Comparison of ENCODE assay signal across 10 mouse cellular contexts in the genomic region with DNA sequence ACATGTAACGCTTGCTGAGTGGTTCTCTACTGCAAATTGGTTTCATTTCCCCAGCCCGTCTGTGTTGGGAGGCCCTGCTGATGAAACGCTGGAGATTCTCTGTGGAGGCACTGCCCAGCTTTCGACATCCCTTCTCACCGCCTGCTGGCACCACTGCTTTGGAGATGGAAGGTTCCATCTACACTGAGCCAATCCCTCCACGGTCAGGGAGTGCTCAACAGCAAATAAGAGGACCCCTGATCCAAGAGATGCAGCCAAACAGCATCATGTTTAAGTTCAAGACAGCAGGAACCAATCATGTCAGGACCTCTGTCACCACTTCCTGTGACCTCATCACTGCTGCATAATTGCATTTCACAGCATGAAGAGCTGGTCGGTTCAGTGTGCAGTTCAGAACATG.
DNase-seq lines count a peak whose midpoint lies in the region; ATAC-seq and TF ChIP-seq lines count a peak whose summit lies in the region.
"Had no signal": no experiment of that assay in that cellular context is flagged by ENCODE, and none has a peak within 500 bp of the region (broad histone marks: within the 10 kb centered on the region; RNA-seq: fewer than 3 reads in every experiment).

No protein-coding gene starts in this region.

- no peak for TF ChIP-seq POLR2A in CH12.LX (IDR thresholded peaks at IDR 0.05; ENCODE audit: low read depth, low read length)
- no peak for TF ChIP-seq POLR2A in bone marrow, adult 2 months (IDR thresholded peaks at IDR 0.05; ENCODE audit: borderline replicate concordance, control insufficient read depth, low read depth, low read length)

- peak; percentile 24; the same call in 1 of the 2 replicates for ATAC-seq in hindbrain, postnatal 0 days
- no peak for ATAC-seq in hindbrain, embryonic 12.5 days (ENCODE audit: low FRiP score)
- ATAC-seq: forebrain, embryonic 16.5 days had no signal

- peak; percentile 15 for DNase-seq in hindbrain, postnatal 0 days (ENCODE audit: low spot score)
- DNase-seq in CH12.LX (ENCODE audit: extremely low read depth) = peak; percentile 32
- peak; percentile 8 for DNase-seq in induced T-regulatory cell, adult 2 months (ENCODE audit: low read depth)
- DNase-seq in cerebellum, adult 11-12 months = no peak
- no peak for DNase-seq in urinary bladder, postnatal 4 days (ENCODE audit: low spot score in 2 of 2)

- no peaks in the 10 kb centered on the region for H3K27me3 ChIP-seq in hindbrain, postnatal 0 days (ENCODE audit: insufficient read depth, low read length)
- H3K27me3 ChIP-seq in hindbrain, embryonic 12.5 days = no peaks in the 10 kb centered on the region
- H3K27me3 ChIP-seq in CH12.LX (replicated peaks) = no peaks in the 10 kb centered on the region
- H3K27me3 ChIP-seq: limb, embryonic 13.5 days had no signal

- 51% methylated on average over 7 of the region's 7 CpGs for WGBS in hindbrain, postnatal 0 days
- WGBS in hindbrain, embryonic 12.5 days = 57% methylated on average over 7 of the region's 7 CpGs
- WGBS in bone marrow, adult 2 months = 38% methylated on average over 7 of the region's 7 CpGs

- H3K9me3 ChIP-seq in hindbrain, postnatal 0 days (ENCODE audit: low read length) = no peaks in the 10 kb centered on the region
- no peaks in the 10 kb centered on the region for H3K9me3 ChIP-seq in hindbrain, embryonic 12.5 days (replicated peaks)
- H3K9me3 ChIP-seq in CH12.LX (replicated peaks; ENCODE audit: low read length) = no peaks in the 10 kb centered on the region
- H3K9me3 ChIP-seq: G1E; limb, embryonic 13.5 days had no signal

- dilution Hi-C loops in CH12.LX (cut with MboI; ENCODE audit: extremely low pct_ligation_motif_present, extremely low pct_unique_long_range_greater_than_20kb, low sequenced_read_pairs) = no loop called here

- no peak for TF ChIP-seq EP300 in CH12.LX (IDR thresholded peaks at IDR 0.05; ENCODE audit: low read length)

- in situ Hi-C loops in CH12.LX (cut with MboI; ENCODE audit: low pct_ligation_motif_present, low pct_unique_long_range_greater_than_20kb, low sequenced_read_pairs) = no loop called here

- no peak for TF ChIP-seq RAD21 in CH12.LX (IDR thresholded peaks at IDR 0.05; ENCODE audit: low read depth, low read length)

- no peak overlapping the region for H3K9ac ChIP-seq in hindbrain, postnatal 0 days (replicated peaks; ENCODE audit: low read length)
- H3K9ac ChIP-seq in hindbrain, embryonic 12.5 days = no peak overlapping the region
- H3K9ac ChIP-seq in CH12.LX (ENCODE audit: insufficient read depth, low read depth) = no peak overlapping the region
- H3K9ac ChIP-seq: limb, embryonic 13.5 days had no signal

- no peak overlapping the region for H3K4me3 ChIP-seq in hindbrain, postnatal 0 days (ENCODE audit: low read length)
- H3K4me3 ChIP-seq in hindbrain, embryonic 12.5 days = no peak overlapping the region
- no peak overlapping the region for H3K4me3 ChIP-seq in CH12.LX (replicated peaks in 1 of 3; ENCODE audit: low read depth in 2 of 3, low read length in 2 of 3, poor library complexity in 1 of 3)
- no peak overlapping the region for H3K4me3 ChIP-seq in bone marrow, adult 2 months (replicated peaks; ENCODE audit: control insufficient read depth, low read depth, low read length)
- H3K4me3 ChIP-seq: limb, embryonic 13.5 days had no signal

- H3K4me1 ChIP-seq in hindbrain, postnatal 0 days (ENCODE audit: insufficient read depth, low read length) = no peaks in the 10 kb centered on the region
- H3K4me1 ChIP-seq in hindbrain, embryonic 12.5 days = no peaks in the 10 kb centered on the region; the same call in 1 of the 2 replicates
- peaks cover 5 to 10% of the 10 kb centered on the region in 2 experiments; a peak in 3 of 4 replicates for H3K4me1 ChIP-seq in CH12.LX (ENCODE audit: control insufficient read depth in 1 of 2, insufficient read depth in 2 of 2)
- no peaks in the 10 kb centered on the region; the same call in 1 of the 2 replicates for H3K4me1 ChIP-seq in bone marrow, adult 2 months (ENCODE audit: control insufficient read depth, insufficient read depth, low read length)

- no peak overlapping the region for H3K27ac ChIP-seq in hindbrain, postnatal 0 days
- H3K27ac ChIP-seq in hindbrain, embryonic 12.5 days = no peak overlapping the region
- no peak overlapping the region for H3K27ac ChIP-seq in CH12.LX (ENCODE audit: insufficient read depth, low read depth)
- H3K27ac ChIP-seq in bone marrow, adult 2 months (ENCODE audit: control insufficient read depth, insufficient read depth, low read depth, low read length, poor library complexity) = 0 out of 2 replicates have a peak overlapping the region, but pooled peaks have one; percentile 2
- H3K27ac ChIP-seq: limb, embryonic 13.5 days had no signal

- H3K4me2 ChIP-seq in hindbrain, postnatal 0 days (ENCODE audit: low read depth, low read length) = no peak overlapping the region
- no peak overlapping the region for H3K4me2 ChIP-seq in hindbrain, embryonic 12.5 days (replicated peaks)
- peak overlapping the region; percentile 34; the same call in 1 of the 2 replicates for H3K4me2 ChIP-seq in CH12.LX (ENCODE audit: insufficient read depth, low read depth, poor library complexity, severe bottlenecking)
- H3K4me2 ChIP-seq: limb, embryonic 13.5 days had no signal

- H3K36me3 ChIP-seq in hindbrain, postnatal 0 days (ENCODE audit: insufficient read depth, low read length) = no peaks in the 10 kb centered on the region
- no peaks in the 10 kb centered on the region for H3K36me3 ChIP-seq in hindbrain, embryonic 12.5 days
- no peaks in the 10 kb centered on the region for H3K36me3 ChIP-seq in CH12.LX (replicated peaks in 1 of 2; ENCODE audit: control insufficient read depth in 1 of 2, insufficient read depth in 1 of 2, low read length in 1 of 2)
- H3K36me3 ChIP-seq: G1E; limb, embryonic 13.5 days had no signal

- TF ChIP-seq CTCF in hindbrain, postnatal 0 days (IDR thresholded peaks at IDR 0.05; ENCODE audit: low read depth) = no peak
- no peak for TF ChIP-seq CTCF in CH12.LX (conservative IDR thresholded peaks at IDR 0.05 in 1 of 2, IDR thresholded peaks at IDR 0.05 in 1 of 2; ENCODE audit: low read depth in 2 of 2, low read length in 2 of 2)
- no peak for TF ChIP-seq CTCF in bone marrow, adult 2 months (IDR thresholded peaks at IDR 0.05; ENCODE audit: control insufficient read depth, insufficient read depth, low read length)

- no peaks in the 10 kb centered on the region for H3K79me2 ChIP-seq in CH12.LX (replicated peaks; ENCODE audit: control insufficient read depth, extremely low read depth, insufficient read depth, poor library complexity, severe bottlenecking)

TF ChIP-seq in CH12.LX, 34 proteins besides CTCF, POLR2A, EP300 and RAD21:
- TF ChIP-seq MAX (IDR thresholded peaks at IDR 0.05; ENCODE audit: low read length) = no peak
- TF ChIP-seq JUND (conservative IDR thresholded peaks at IDR 0.05; ENCODE audit: low read depth, low read length) = no peak
- no peak for TF ChIP-seq ZNF384 (IDR thresholded peaks at IDR 0.05; ENCODE audit: low read depth, low read length)
- no peak for TF ChIP-seq HCFC1 (IDR thresholded peaks at IDR 0.05; ENCODE audit: low read depth, low read length)
- no peak for TF ChIP-seq MYC (IDR thresholded peaks at IDR 0.05; ENCODE audit: low read depth, low read length)
- no peak for TF ChIP-seq UBTF (IDR thresholded peaks at IDR 0.05; ENCODE audit: low read depth, low read length)
- TF ChIP-seq JUN (IDR thresholded peaks at IDR 0.05; ENCODE audit: insufficient read depth, low read depth, low read length) = no peak
- TF ChIP-seq MAZ (IDR thresholded peaks at IDR 0.05; ENCODE audit: low read depth, low read length) = no peak
- no peak for TF ChIP-seq TBP (conservative IDR thresholded peaks at IDR 0.05; ENCODE audit: low read depth, low read length)
- no peak for TF ChIP-seq TCF12 (IDR thresholded peaks at IDR 0.05; ENCODE audit: low read depth, low read length)
- TF ChIP-seq USF1 (IDR thresholded peaks at IDR 0.05; ENCODE audit: low read depth, low read length) = no peak

Comparison
In these comparisons a context has a peak if more than half of its experiments do, and no peak if none do; other contexts are left out.
1. DNase-seq: peak in hindbrain, postnatal 0 days (single experiment), CH12.LX (single experiment) and induced T-regulatory cell, adult 2 months (single experiment); none in cerebellum, adult 11-12 months (single experiment) and urinary bladder, postnatal 4 days (0 of 2).